Mouse (Mus musculus) hematopoietic multipotent progenitor cell, adult 10-12 weeks (in vitro differentiated cells): ENCODE measurements around the gene Cyp4f39. TPM values are rescaled to one million over a fixed set of nuclear protein-coding genes. Genes with fewer than 3 reads are reported as not detected.

Experiments used
- polyA plus RNA-seq: library from polyadenylated mRNA; stranded (reverse); fragments of >175 nt; gene quantifications from 2 replicates; pipeline ENCODE4 v1.2.3, GENCODE M21; 2012; ENCODE audit warnings: low replicate concordance

The Cyp4f39 gene
- polyA plus RNA-seq = 0.22 TPM in 1 of 2 replicates, not detected in the other

DNA sequence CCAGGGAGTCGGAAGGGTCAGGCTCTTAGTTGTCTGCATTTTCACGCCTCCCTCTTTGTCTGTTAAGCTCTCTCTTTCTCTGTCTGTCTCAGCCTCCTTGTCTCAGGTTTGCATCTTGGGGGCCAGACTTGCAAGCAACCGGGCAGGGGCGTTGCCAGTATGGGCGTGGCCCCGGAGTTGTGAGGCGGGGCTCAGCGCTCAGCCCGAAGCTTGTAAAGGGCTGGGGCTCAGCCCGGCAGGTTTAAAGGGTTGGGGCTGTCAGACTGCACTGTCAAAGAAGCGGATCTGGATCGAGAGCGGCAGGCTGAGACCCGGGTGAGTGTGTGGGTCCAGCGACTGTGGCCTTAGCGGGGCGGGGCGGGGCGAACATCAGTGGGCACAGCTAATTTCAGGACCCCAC lies at the start of gene Cyp4f39:
TSS of gene Cyp4f39 (plus strand) at position 242 of the 400 bp plus-strand sequence.

DNA sequence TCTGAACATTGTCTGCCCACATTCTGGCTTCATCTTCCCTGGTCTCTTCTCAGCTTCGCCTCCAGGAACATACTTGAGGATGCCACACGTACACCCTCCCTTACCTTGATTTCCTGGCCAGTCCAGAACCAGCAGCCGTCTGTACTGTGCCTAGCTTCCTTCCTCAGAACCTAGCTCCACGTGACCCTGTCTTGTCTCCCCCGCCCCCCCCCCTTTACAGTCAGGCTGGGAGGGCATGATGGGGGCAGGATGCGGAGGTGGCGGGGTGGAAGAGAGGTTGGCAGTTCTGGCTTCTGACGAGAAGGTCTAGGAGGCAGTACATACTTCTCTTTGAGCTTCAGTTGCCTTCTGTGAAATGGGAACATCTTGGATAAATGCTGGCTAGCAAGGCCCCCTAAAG lies 49.1 kb upstream of the Cyp4f39 start, which contains the start of gene Rasal3:
TSS of gene Rasal3 (minus strand) at position 167 of the 400 bp plus-strand sequence.

GRCm38 (mm10) chr17:32424034-32424433 lies 28.5 kb upstream of the Cyp4f39 start, which contains the start of gene Pglyrp2:
Gene Pglyrp2, minus strand, starts transcription at chr17:32424167.

GRCm38 (mm10) chr17:32505851-32506728 lies 53.6 kb downstream of the Cyp4f39 start, which contains the start of gene Cyp4f17:
Gene Cyp4f17, plus strand, starts transcription at chr17:32506050.

DNA sequence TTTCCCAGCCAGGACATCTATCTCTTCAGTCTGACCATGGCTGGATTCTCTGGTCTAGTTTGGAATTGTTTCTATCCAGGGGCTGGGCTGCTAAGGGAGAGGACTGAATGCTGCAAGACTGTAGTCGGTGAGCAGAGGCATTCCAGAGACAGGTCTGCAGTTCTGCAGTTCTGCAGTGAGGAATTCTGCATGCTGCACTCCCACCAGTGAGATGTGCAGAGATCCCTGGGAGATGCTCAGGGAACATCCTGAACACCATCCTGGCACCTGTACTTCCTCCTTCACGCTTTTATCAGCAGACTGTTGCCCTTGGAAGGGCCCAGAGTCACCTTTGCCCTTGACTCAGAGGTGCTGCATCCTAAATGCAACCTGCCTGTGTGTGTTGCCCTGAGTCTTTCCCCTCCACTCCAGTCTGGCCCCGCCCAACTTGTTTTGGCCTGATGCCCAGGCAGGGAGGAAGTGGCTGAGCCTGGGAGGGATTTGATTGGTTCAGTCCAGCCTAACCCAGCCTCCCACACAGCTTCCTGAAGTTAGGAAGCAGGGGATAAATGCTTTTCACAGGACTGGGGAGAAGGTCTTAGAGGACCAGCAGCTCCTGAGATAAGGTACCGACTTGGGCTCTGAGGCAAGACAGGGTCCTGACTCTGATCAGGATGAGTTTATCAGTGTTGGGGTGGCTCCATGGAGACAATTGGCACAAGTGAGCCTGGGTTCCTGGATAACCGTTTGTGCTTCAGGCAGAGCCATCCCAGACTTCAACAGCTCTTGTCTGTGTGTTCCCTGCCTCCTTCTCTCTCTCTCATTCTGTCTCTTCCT lies 83.7 kb downstream of the Cyp4f39 start, which contains the start of gene Cyp4f16:
TSS of gene Cyp4f16 (plus strand) at position 508 of the 816 bp plus-strand sequence.

Other genes starting within 250 kb of the Cyp4f39 start
- gene Brd4, start 168.0 kb upstream of the Cyp4f39 start, polyA plus RNA-seq = 216 and 300 TPM in 2 replicates
- gene Akap8, start 131.5 kb upstream of the Cyp4f39 start, polyA plus RNA-seq = 397 and 498 TPM in 2 replicates
- 219 and 519 TPM in 2 replicates for gene Akap8l, start 102.1 kb upstream of the Cyp4f39 start, polyA plus RNA-seq
- gene Wiz, start 63.3 kb upstream of the Cyp4f39 start, polyA plus RNA-seq = 65.0 and 91.1 TPM in 2 replicates
- gene Rasal3, start 49.1 kb upstream of the Cyp4f39 start, polyA plus RNA-seq = 143 and 237 TPM in 2 replicates
- gene Pglyrp2, start 28.6 kb upstream of the Cyp4f39 start, polyA plus RNA-seq = 39.2 and 48.5 TPM in 2 replicates
- 1.8 and 3.3 TPM in 2 replicates for gene Cyp4f17, start 53.3 kb downstream of the Cyp4f39 start, polyA plus RNA-seq
- 11.4 and 36.0 TPM in 2 replicates for gene Cyp4f16, start 83.8 kb downstream of the Cyp4f39 start, polyA plus RNA-seq
- 0.43 and 1.5 TPM in 2 replicates for gene Cyp4f37, start 168.6 kb downstream of the Cyp4f39 start, polyA plus RNA-seq
- gene Cyp4f40, start 206.2 kb downstream of the Cyp4f39 start, polyA plus RNA-seq = not detected in 2 replicates
- not detected in 2 replicates for gene Cyp4f15, start 232.9 kb downstream of the Cyp4f39 start, polyA plus RNA-seq